Mouse (Mus musculus): ENCODE results near the gene Slco4c1. TPM values are rescaled to one million over a fixed set of nuclear protein-coding genes. Genes with fewer than 3 reads are reported as not detected.

Gene Slco4c1
- polyA plus RNA-seq (2016; fragmentation: Nextera tagmentation; extraction: Ambion mirVana), result not detected in 2 replicates

DNA sequence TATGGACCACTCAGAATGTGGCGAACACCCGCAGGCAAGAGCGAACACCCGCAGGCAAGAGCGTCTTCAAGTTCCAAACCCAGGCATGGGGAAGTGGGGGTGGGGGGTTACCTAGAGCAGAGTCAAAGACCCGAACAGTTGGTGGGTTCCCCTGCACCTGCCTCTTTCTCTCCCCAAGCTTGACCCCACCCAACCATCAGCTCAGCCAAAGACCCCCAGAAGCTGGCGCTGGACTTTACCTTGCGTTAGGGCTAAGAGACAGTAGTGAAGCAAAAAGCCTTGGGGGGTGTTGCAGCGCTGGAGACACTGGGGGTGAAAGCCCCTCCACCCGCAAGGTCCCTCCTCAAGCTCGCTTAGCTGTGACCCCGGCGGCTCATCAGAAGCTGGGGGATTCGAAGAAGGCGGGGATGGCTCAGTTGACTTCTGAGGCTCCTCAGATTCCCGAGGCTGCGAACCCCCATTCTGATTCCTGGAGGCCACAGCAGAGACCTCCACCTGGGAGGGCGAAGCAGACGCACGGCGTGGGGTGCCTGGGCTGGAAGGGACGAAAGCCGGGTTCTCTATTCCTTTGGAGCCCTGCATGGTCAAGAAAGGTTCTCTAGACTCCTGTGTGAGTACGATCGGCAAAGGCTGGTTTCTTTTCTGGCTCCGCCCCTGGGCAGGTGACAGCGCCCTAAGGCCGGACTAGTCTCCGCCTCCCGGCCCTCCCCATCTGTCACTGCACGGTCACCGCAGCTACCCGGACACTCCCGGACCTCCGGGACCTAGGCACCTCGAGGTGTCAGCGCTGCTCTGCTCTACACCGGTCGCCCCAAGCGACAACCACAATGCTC lies at the start of gene Slco4c1:
Gene Slco4c1, minus strand, starts transcription at position 644 of the 833 bp plus-strand sequence.
- peak; percentile 38 for DNase-seq (ENCODE audit: low spot score)
- H3K36me3 ChIP-seq, result no peaks in the 10 kb centered on the region
- H3K27me3 ChIP-seq (ENCODE audit: low read depth, poor library complexity, severe bottlenecking), result peaks cover 33% of the 10 kb centered on the region
- no peaks in the 10 kb centered on the region for H3K9me3 ChIP-seq (replicated peaks)
- H3K4me3 ChIP-seq, result peak within 1 kb of the TSS; percentile 57
- H3K4me1 ChIP-seq, result peaks cover 10% of the 10 kb centered on the region
- 2% methylated on average over 40 of the region's 40 CpGs for WGBS
- H3K27ac ChIP-seq, result no peak within 1 kb of the TSS

- no peaks in the 10 kb centered on the region for H3K4me1 ChIP-seq
- no peaks in the 10 kb centered on the region for H3K9me3 ChIP-seq (replicated peaks)
- no peak overlapping the region for H3K4me3 ChIP-seq
- no peak overlapping the region for H3K27ac ChIP-seq
- no peak for DNase-seq (ENCODE audit: low spot score)
- no peaks in the 10 kb centered on the region for H3K36me3 ChIP-seq
- H3K27me3 ChIP-seq (ENCODE audit: low read depth, poor library complexity, severe bottlenecking), result no peaks in the 10 kb centered on the region
These were observed 45.4 kb upstream of the Slco4c1 start for GRCm38 (mm10) chr1:96917333-96917732.

DNA sequence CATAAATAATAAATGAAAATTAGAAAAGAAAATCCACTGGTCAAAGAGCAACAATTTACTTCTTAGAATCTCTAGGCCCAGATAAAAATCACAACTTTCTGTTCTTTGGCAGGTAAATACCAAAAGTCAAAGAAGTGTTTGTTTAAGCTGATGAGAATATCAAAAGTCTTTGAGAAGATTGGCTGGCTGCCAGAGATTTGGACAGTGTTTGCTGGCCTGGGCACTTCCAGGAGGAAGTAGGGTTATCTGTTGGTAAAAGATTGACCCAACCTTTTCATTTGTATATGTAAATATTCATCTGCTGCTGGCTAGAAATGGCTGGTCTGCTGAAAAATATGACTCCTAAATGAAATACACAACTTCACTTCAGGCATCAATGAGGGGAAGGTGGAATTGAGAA lies 11.8 kb upstream of the Slco4c1 start:
- no peaks in the 10 kb centered on the region for H3K4me1 ChIP-seq
- no peak overlapping the region for H3K27ac ChIP-seq
- H3K4me3 ChIP-seq, result no peak overlapping the region
- no peak for DNase-seq (ENCODE audit: low spot score)
- no peaks in the 10 kb centered on the region for H3K9me3 ChIP-seq (replicated peaks)
- H3K27me3 ChIP-seq (ENCODE audit: low read depth, poor library complexity, severe bottlenecking), result no peaks in the 10 kb centered on the region
- no peaks in the 10 kb centered on the region for H3K36me3 ChIP-seq

DNA sequence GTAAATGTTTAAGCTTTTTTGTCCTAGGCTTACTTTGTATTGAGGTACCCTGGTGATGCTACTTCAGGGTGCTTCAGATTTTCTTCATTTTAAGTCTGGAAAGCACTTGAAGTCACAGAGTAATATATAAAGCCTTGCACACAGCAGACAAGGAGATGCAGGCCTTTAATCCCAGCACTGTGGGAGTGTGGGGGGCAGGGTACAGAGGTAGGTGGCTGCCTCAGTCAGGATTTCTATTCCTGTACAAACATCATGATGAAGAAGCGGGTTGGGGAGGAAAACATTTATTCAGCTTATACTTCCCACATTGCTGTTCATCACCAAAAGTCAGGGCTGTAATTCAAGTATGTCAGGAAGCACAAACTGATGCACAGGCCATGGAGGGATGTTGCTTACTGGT lies 6.6 kb upstream of the Slco4c1 start:
- no peaks in the 10 kb centered on the region for H3K9me3 ChIP-seq (replicated peaks)
- no peak for DNase-seq (ENCODE audit: low spot score)
- 86% methylated on average over 1 of the region's 1 CpGs for WGBS
- no peaks in the 10 kb centered on the region for H3K4me1 ChIP-seq
- H3K27me3 ChIP-seq (ENCODE audit: low read depth, poor library complexity, severe bottlenecking), result no peaks in the 10 kb centered on the region
- no peak overlapping the region for H3K27ac ChIP-seq
- no peak overlapping the region for H3K4me3 ChIP-seq
- no peaks in the 10 kb centered on the region for H3K36me3 ChIP-seq

DNA sequence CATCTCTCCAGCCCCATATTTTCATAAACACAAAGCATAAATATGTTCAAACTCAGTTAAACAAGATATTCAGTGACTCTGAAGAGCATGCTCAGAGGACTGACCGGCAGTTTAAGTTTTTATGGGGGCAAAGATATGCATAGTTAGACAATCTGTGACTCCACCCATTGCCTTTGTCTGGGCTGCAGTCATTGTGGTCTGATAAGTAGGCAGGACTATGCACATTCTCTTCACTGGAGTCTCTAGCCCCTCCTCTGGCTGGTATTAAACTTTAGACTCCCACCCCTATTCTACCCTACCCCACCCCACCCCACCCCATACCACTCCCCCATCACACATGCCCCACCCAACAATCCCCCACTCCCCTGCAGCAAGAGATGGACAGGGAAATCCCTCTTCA lies 4.1 kb upstream of the Slco4c1 start:
- Histone ChIP-seq H3K36me3 (no peaks in the 10 kb centered on the region), H3K27me3 (ENCODE audit: low read depth, poor library complexity, severe bottlenecking) (peaks cover 25% of the 10 kb centered on the region), H3K27ac (no peak overlapping the region), H3K4me3 (no peak overlapping the region), H3K9me3 (replicated peaks) (no peaks in the 10 kb centered on the region), H3K4me1 (peaks cover 10% of the 10 kb centered on the region)
- no peak for DNase-seq (ENCODE audit: low spot score)
- 82% methylated on average over 1 of the region's 1 CpGs for WGBS

GRCm38 (mm10) chr1:96874636-96875035 lies 2.7 kb upstream of the Slco4c1 start:
- Histone ChIP-seq H3K27ac (no peak overlapping the region), H3K4me3 (no peak overlapping the region), H3K36me3 (no peaks in the 10 kb centered on the region), H3K9me3 (replicated peaks) (no peaks in the 10 kb centered on the region), H3K27me3 (ENCODE audit: low read depth, poor library complexity, severe bottlenecking) (peaks cover 33% of the 10 kb centered on the region), H3K4me1 (peaks cover 10% of the 10 kb centered on the region)
- DNase-seq (ENCODE audit: low spot score), result no peak
- 73% methylated on average over 1 of the region's 1 CpGs for WGBS

GRCm38 (mm10) chr1:96872361-96872693 lies 356 bp upstream of the Slco4c1 start:
- H3K36me3 ChIP-seq, result no peaks in the 10 kb centered on the region
- peaks cover 10% of the 10 kb centered on the region for H3K4me1 ChIP-seq
- peak overlapping the region; percentile 57 for H3K4me3 ChIP-seq
- WGBS, result 5% methylated on average over 10 of the region's 10 CpGs
- no peak for DNase-seq (ENCODE audit: low spot score)
- H3K27ac ChIP-seq, result no peak overlapping the region
- H3K27me3 ChIP-seq (ENCODE audit: low read depth, poor library complexity, severe bottlenecking), result peaks cover 33% of the 10 kb centered on the region
- no peaks in the 10 kb centered on the region for H3K9me3 ChIP-seq (replicated peaks)

- H3K36me3 ChIP-seq, result no peaks in the 10 kb centered on the region
- H3K9me3 ChIP-seq (replicated peaks), result no peaks in the 10 kb centered on the region
- 9% methylated on average over 7 of the region's 7 CpGs for WGBS
- H3K27ac ChIP-seq, result no peak overlapping the region
- no peak for DNase-seq (ENCODE audit: low spot score)
- no peak overlapping the region for H3K4me3 ChIP-seq
- peaks cover 33% of the 10 kb centered on the region for H3K27me3 ChIP-seq (ENCODE audit: low read depth, poor library complexity, severe bottlenecking)
- H3K4me1 ChIP-seq, result peaks cover 10% of the 10 kb centered on the region
These were observed 1.1 kb downstream of the Slco4c1 start for GRCm38 (mm10) chr1:96870764-96871307.

DNA sequence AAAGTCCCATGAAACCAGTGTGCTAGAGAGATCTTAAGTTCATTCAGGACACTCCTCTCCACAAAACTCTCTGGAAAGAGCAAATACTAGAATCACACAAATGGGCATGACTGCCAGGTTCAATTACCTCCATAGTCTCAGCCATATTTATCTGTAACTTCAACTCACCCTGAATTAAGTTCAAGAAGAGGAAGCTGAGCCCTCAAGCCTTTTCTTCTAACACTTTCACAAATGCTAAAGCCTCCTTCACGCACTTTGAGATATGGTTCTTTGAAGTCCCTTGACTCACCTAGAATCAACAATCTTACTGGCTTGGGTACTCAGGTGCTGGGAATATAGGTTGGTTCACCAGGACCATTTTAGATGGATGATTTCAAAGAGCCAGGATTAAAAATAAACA lies 3.2 kb downstream of the Slco4c1 start:
- DNase-seq (ENCODE audit: low spot score), result no peak

GRCm38 (mm10) chr1:96866002-96866401 lies 6.0 kb downstream of the Slco4c1 start:
- peaks cover 7% of the 10 kb centered on the region; the same call in 1 of the 2 replicates for H3K27me3 ChIP-seq (ENCODE audit: low read depth, poor library complexity, severe bottlenecking)
- H3K4me1 ChIP-seq, result no peaks in the 10 kb centered on the region
- WGBS, result 93% methylated on average over 4 of the region's 4 CpGs
- H3K9me3 ChIP-seq (replicated peaks), result no peaks in the 10 kb centered on the region
- no peak overlapping the region for H3K4me3 ChIP-seq
- no peaks in the 10 kb centered on the region for H3K36me3 ChIP-seq
- no peak for DNase-seq (ENCODE audit: low spot score)
- no peak overlapping the region for H3K27ac ChIP-seq

More for the DNA sequence above, 3.2 kb downstream of the Slco4c1 start:
- 91% methylated on average over 1 of the region's 1 CpGs for WGBS
- Histone ChIP-seq H3K9me3 (replicated peaks) (no peaks in the 10 kb centered on the region), H3K27me3 (ENCODE audit: low read depth, poor library complexity, severe bottlenecking) (peaks cover 33% of the 10 kb centered on the region), H3K4me3 (no peak overlapping the region), H3K4me1 (peaks cover 10% of the 10 kb centered on the region), H3K36me3 (no peaks in the 10 kb centered on the region), H3K27ac (no peak overlapping the region)

GRCm38 (mm10) chr1:96864120-96864519 lies 7.9 kb downstream of the Slco4c1 start:
- H3K27ac ChIP-seq, result no peak overlapping the region
- no peaks in the 10 kb centered on the region for H3K9me3 ChIP-seq (replicated peaks)
- no peaks in the 10 kb centered on the region for H3K36me3 ChIP-seq
- H3K4me1 ChIP-seq, result no peaks in the 10 kb centered on the region
- no peaks in the 10 kb centered on the region for H3K27me3 ChIP-seq (ENCODE audit: low read depth, poor library complexity, severe bottlenecking)
- no peak overlapping the region for H3K4me3 ChIP-seq
- 94% methylated on average over 2 of the region's 2 CpGs for WGBS
- DNase-seq (ENCODE audit: low spot score), result no peak

GRCm38 (mm10) chr1:96859995-96860684 lies 11.8 kb downstream of the Slco4c1 start:
- H3K36me3 ChIP-seq, result no peaks in the 10 kb centered on the region
- 95% methylated on average over 7 of the region's 7 CpGs for WGBS
- H3K27ac ChIP-seq, result no peak overlapping the region
- H3K4me3 ChIP-seq, result no peak overlapping the region
- no peaks in the 10 kb centered on the region for H3K4me1 ChIP-seq
- H3K27me3 ChIP-seq (ENCODE audit: low read depth, poor library complexity, severe bottlenecking), result no peaks in the 10 kb centered on the region
- DNase-seq (ENCODE audit: low spot score), result no peak
- H3K9me3 ChIP-seq (replicated peaks), result no peaks in the 10 kb centered on the region

- H3K4me3 ChIP-seq, result no peak overlapping the region
- DNase-seq (ENCODE audit: low spot score), result no peak
- WGBS, result 85% methylated on average over 4 of the region's 4 CpGs
These were observed 18.4 kb downstream of the Slco4c1 start for GRCm38 (mm10) chr1:96853541-96853940.

More at GRCm38 (mm10) chr1:96853541-96853940, 18.4 kb downstream of the Slco4c1 start:
- no peaks in the 10 kb centered on the region for H3K9me3 ChIP-seq (replicated peaks)
- no peaks in the 10 kb centered on the region for H3K36me3 ChIP-seq
- H3K27ac ChIP-seq, result no peak overlapping the region
- H3K4me1 ChIP-seq, result no peaks in the 10 kb centered on the region
- no peaks in the 10 kb centered on the region for H3K27me3 ChIP-seq (ENCODE audit: low read depth, poor library complexity, severe bottlenecking)
